In genomic region chr11:103363214-103364148, GRCm38 (mm10) we compare ENCODE assay signal across 8 mouse cellular contexts. TPM values are rescaled to one million over a fixed set of nuclear protein-coding genes. Genes with fewer than 3 reads are reported as not detected.
A peak's percentile ranks its signal among the peaks of the same experiment; 100 is the strongest.
DNase-seq lines count a peak whose midpoint lies in the region; ATAC-seq and TF ChIP-seq lines count a peak whose summit lies in the region.

Gene Arhgap27, minus strand, starts transcription at chr11:103363692.

- peak within 1 kb of the TSS; percentile 54 for H3K9ac ChIP-seq in intestine, postnatal 0 days (ENCODE audit: low read depth, low read length)
- H3K9ac ChIP-seq in liver, embryonic 11.5 days (ENCODE audit: low read depth, low read length), result peak within 1 kb of the TSS; percentile 13

- H3K27me3 ChIP-seq in intestine, postnatal 0 days (replicated peaks; ENCODE audit: control insufficient read depth, insufficient read depth, low read length), result peaks cover 3% of the 10 kb centered on the region; the same call in 1 of the 2 replicates
- peaks cover 61% of the 10 kb centered on the region for H3K27me3 ChIP-seq in liver, embryonic 11.5 days (replicated peaks; ENCODE audit: control insufficient read depth, insufficient read depth, low read length)

- H3K36me3 ChIP-seq in intestine, postnatal 0 days (ENCODE audit: control insufficient read depth, insufficient read depth), result peaks cover 19% of the 10 kb centered on the region; the same call in 1 of the 2 replicates
- H3K36me3 ChIP-seq in liver, embryonic 11.5 days (ENCODE audit: control insufficient read depth, insufficient read depth, low read length), result 0 out of 2 replicates have a peak, but pooled peaks cover 2% of the 10 kb centered on the region

- H3K4me2 ChIP-seq in intestine, postnatal 0 days (replicated peaks; ENCODE audit: low read depth), result peak within 1 kb of the TSS; percentile 91
- peak within 1 kb of the TSS; percentile 86 for H3K4me2 ChIP-seq in liver, embryonic 11.5 days

- H3K4me1 ChIP-seq in intestine, postnatal 0 days (replicated peaks; ENCODE audit: control insufficient read depth, insufficient read depth, low read length), result peaks cover 16% of the 10 kb centered on the region; the same call in 1 of the 2 replicates
- peaks cover 22% of the 10 kb centered on the region for H3K4me1 ChIP-seq in liver, embryonic 11.5 days (replicated peaks; ENCODE audit: control insufficient read depth, insufficient read depth, low read length)

- no peak for TF ChIP-seq CTCF in layer of hippocampus, adult 2 months (conservative IDR thresholded peaks at IDR 0.05)
- no peak for TF ChIP-seq CTCF in intestine, postnatal 0 days (IDR thresholded peaks at IDR 0.05; ENCODE audit: low read depth)

- H3K9me3 ChIP-seq in intestine, postnatal 0 days (ENCODE audit: control insufficient read depth), result no peaks in the 10 kb centered on the region
- H3K9me3 ChIP-seq in liver, embryonic 11.5 days (ENCODE audit: control insufficient read depth, low read length), result no peaks in the 10 kb centered on the region

- 0 out of 2 replicates have a peak, but pooled peaks have one; percentile 6 for ATAC-seq in intestine, postnatal 0 days
- no peak for ATAC-seq in liver, embryonic 11.5 days (replicated peaks; ENCODE audit: low FRiP score)

- H3K27ac ChIP-seq in layer of hippocampus, adult 2 months, result peak within 1 kb of the TSS; percentile 85
- peak within 1 kb of the TSS; percentile 77 for H3K27ac ChIP-seq in intestine, postnatal 0 days (ENCODE audit: low read depth, low read length)
- peak within 1 kb of the TSS; percentile 46; the same call in 1 of the 2 replicates for H3K27ac ChIP-seq in liver, embryonic 11.5 days (ENCODE audit: low read depth, low read length)

- peak within 1 kb of the TSS; percentile 58 for H3K4me3 ChIP-seq in layer of hippocampus, adult 2 months
- H3K4me3 ChIP-seq in intestine, postnatal 0 days (ENCODE audit: low read depth, low read length), result peak within 1 kb of the TSS; percentile 49
- peak within 1 kb of the TSS; percentile 59 for H3K4me3 ChIP-seq in liver, embryonic 11.5 days (ENCODE audit: low read depth, low read length)

- WGBS in intestine, postnatal 0 days, result 5% methylated on average over 35 of the region's 35 CpGs
- WGBS in liver, embryonic 11.5 days, result 2% methylated on average over 35 of the region's 35 CpGs

- peak in 1 of 2 experiments; percentile 28 for DNase-seq in layer of hippocampus, adult 2 months (ENCODE audit: low spot score in 2 of 2)
- no peak for DNase-seq in layer of hippocampus, adult 9-10 months (ENCODE audit: low spot score)
- peak; percentile 61 for DNase-seq in embryo, embryonic 10 days (ENCODE audit: low spot score)
- DNase-seq in heart, adult 11 months, result peak; percentile 99
- DNase-seq in liver, embryonic 11.5 days (ENCODE audit: low spot score), result peak; percentile 67
- peak; percentile 66 for DNase-seq in naive thymus-derived CD4-positive, alpha-beta T cell, adult 2 months (ENCODE audit: low read depth)
- peak; percentile 63 for DNase-seq in testis, postnatal 10 days (ENCODE audit: low spot score)

RNA-seq across cellular contexts. Expression of gene Arhgap27, which starts in this region (rescaled TPM):
- total RNA-seq in layer of hippocampus, adult 2 months (2021), result 10 to 100 TPM; 11.8 to 14.0 TPM
- 16.9 and 18.7 TPM in 2 replicates for polyA plus RNA-seq in intestine, postnatal 0 days (2015; fragmentation: Nextera tagmentation; extraction: Ambion mirVana)
- 5.0 and 5.1 TPM in 2 replicates for polyA plus RNA-seq in liver, embryonic 11.5 days (2014; fragmentation: Nextera tagmentation; extraction: Ambion mirVana)
